25 mouse cellular contexts compared by ENCODE assay signal in the genomic region with DNA sequence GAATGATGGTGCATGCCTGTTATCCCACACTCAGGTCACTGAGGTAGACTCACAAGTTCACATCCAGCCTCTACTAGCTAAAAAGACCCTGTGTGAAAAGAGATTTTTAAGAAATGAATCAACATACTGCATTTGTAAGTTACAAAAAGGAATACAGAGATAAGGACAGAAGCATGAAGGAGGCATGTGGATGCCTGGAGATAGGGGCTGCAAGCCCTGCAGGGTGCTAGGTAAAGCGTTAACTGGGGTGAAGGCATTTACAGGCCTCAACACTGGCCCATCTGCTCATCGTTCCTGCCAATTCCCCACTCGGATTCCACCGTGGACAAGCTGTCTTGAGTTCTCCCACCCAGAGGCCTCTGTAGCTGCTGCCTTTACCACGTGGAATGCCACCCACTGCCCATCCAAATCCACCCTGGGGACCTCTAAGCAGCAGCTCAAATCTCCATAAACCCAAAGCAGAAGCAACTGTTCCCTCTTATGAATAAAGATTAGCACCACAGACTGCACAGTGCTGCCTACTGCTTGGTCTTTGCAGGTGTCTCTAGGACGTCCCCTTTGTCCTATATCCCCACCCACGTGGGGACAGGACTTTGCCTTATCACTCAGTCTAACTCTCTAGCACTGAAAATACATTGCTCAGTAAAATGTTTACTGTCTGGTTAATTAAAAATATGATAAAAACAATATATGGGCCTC. TPM values are rescaled to one million over a fixed set of nuclear protein-coding genes. Genes with fewer than 3 reads are reported as not detected.
DNase-seq lines count a peak whose midpoint lies in the region; ATAC-seq and TF ChIP-seq lines count a peak whose summit lies in the region.
"Had no signal": no experiment of that assay in that cellular context is flagged by ENCODE, and none has a peak within 500 bp of the region (broad histone marks: within the 10 kb centered on the region; RNA-seq: fewer than 3 reads in every experiment).

No protein-coding gene starts in this region.

- ATAC-seq in liver, embryonic 11.5 days (replicated peaks; ENCODE audit: low FRiP score) = peak; percentile 44; the same call in 1 of the 2 replicates
- no peak for ATAC-seq in liver, postnatal 0 days
- ATAC-seq in forebrain, embryonic 14.5 days = no peak
- ATAC-seq: forebrain, embryonic 15.5 days had no signal

- no peak for TF ChIP-seq EP300 in CH12.LX (IDR thresholded peaks at IDR 0.05; ENCODE audit: low read length)
- TF ChIP-seq EP300 in liver, postnatal 0 days (IDR thresholded peaks at IDR 0.05; ENCODE audit: low read depth) = peak; percentile 60

- H3K27ac ChIP-seq in CH12.LX (ENCODE audit: insufficient read depth, low read depth) = no peak overlapping the region
- peak overlapping the region; percentile 56 for H3K27ac ChIP-seq in liver, embryonic 11.5 days (ENCODE audit: low read depth, low read length)
- H3K27ac ChIP-seq in liver, postnatal 0 days (ENCODE audit: low read depth) = peak overlapping the region; percentile 72
- H3K27ac ChIP-seq in forebrain, embryonic 14.5 days (ENCODE audit: low read depth, low read length) = no peak overlapping the region
- H3K27ac ChIP-seq: forebrain, embryonic 15.5 days; hindbrain, embryonic 10.5 days; layer of hippocampus, adult 2 months; lung, embryonic 15.5 days; midbrain, embryonic 10.5 days; neural tube, embryonic 15.5 days had no signal

- no peak overlapping the region for H3K4me2 ChIP-seq in CH12.LX (ENCODE audit: insufficient read depth, low read depth, poor library complexity, severe bottlenecking)
- H3K4me2 ChIP-seq in liver, embryonic 11.5 days = no peak overlapping the region
- no peak overlapping the region for H3K4me2 ChIP-seq in liver, postnatal 0 days (ENCODE audit: low read depth, low read length)
- no peak overlapping the region for H3K4me2 ChIP-seq in forebrain, embryonic 14.5 days (ENCODE audit: low read length)
- H3K4me2 ChIP-seq: forebrain, embryonic 15.5 days; heart, embryonic 12.5 days; lung, embryonic 15.5 days; neural tube, embryonic 15.5 days had no signal

- H3K4me1 ChIP-seq in CH12.LX (ENCODE audit: control insufficient read depth in 1 of 2, insufficient read depth in 2 of 2) = peaks cover 14 to 56% of the 10 kb centered on the region in 2 experiments
- H3K4me1 ChIP-seq in liver, embryonic 11.5 days (replicated peaks; ENCODE audit: control insufficient read depth, insufficient read depth, low read length) = peaks cover 51% of the 10 kb centered on the region
- H3K4me1 ChIP-seq in liver, postnatal 0 days (ENCODE audit: insufficient read depth) = peaks cover 56% of the 10 kb centered on the region
- peaks cover 3% of the 10 kb centered on the region; the same call in 1 of the 2 replicates for H3K4me1 ChIP-seq in forebrain, embryonic 14.5 days (ENCODE audit: control insufficient read depth, insufficient read depth, low read length)
- H3K4me1 ChIP-seq: forebrain, embryonic 15.5 days; lung, embryonic 15.5 days had no signal

- no peak for TF ChIP-seq CTCF in CH12.LX (conservative IDR thresholded peaks at IDR 0.05 in 1 of 2, IDR thresholded peaks at IDR 0.05 in 1 of 2; ENCODE audit: low read depth in 2 of 2, low read length in 2 of 2)
- TF ChIP-seq CTCF in liver, postnatal 0 days (IDR thresholded peaks at IDR 0.05; ENCODE audit: low read depth) = no peak

- H3K36me3 ChIP-seq in CH12.LX (replicated peaks in 1 of 2; ENCODE audit: control insufficient read depth in 1 of 2, insufficient read depth in 1 of 2, low read length in 1 of 2) = no peaks in the 10 kb centered on the region
- no peaks in the 10 kb centered on the region for H3K36me3 ChIP-seq in liver, embryonic 11.5 days (ENCODE audit: control insufficient read depth, insufficient read depth, low read length)
- H3K36me3 ChIP-seq in liver, postnatal 0 days (replicated peaks; ENCODE audit: insufficient read depth, low read length) = no peaks in the 10 kb centered on the region
- H3K36me3 ChIP-seq in forebrain, embryonic 14.5 days (ENCODE audit: control insufficient read depth, insufficient read depth, low read length) = no peaks in the 10 kb centered on the region
- H3K36me3 ChIP-seq: forebrain, embryonic 15.5 days; heart, embryonic 12.5 days; hindbrain, embryonic 10.5 days; lung, embryonic 15.5 days; midbrain, embryonic 10.5 days; neural tube, embryonic 15.5 days had no signal

- no peak overlapping the region for H3K9ac ChIP-seq in CH12.LX (ENCODE audit: insufficient read depth, low read depth)
- peak overlapping the region; percentile 15; the same call in 1 of the 2 replicates for H3K9ac ChIP-seq in liver, embryonic 11.5 days (ENCODE audit: low read depth, low read length)
- H3K9ac ChIP-seq in liver, postnatal 0 days (replicated peaks) = peak overlapping the region; percentile 26; the same call in 1 of the 2 replicates
- no peak overlapping the region for H3K9ac ChIP-seq in forebrain, embryonic 14.5 days (ENCODE audit: low read length)
- H3K9ac ChIP-seq: forebrain, embryonic 15.5 days; heart, embryonic 12.5 days; lung, embryonic 15.5 days; neural tube, embryonic 15.5 days had no signal

- TF ChIP-seq POLR2A in CH12.LX (IDR thresholded peaks at IDR 0.05; ENCODE audit: low read depth, low read length) = no peak

- H3K79me2 ChIP-seq in CH12.LX (replicated peaks; ENCODE audit: control insufficient read depth, extremely low read depth, insufficient read depth, poor library complexity, severe bottlenecking) = no peaks in the 10 kb centered on the region

- dilution Hi-C loops in CH12.LX (cut with MboI; ENCODE audit: extremely low pct_ligation_motif_present, extremely low pct_unique_long_range_greater_than_20kb, low sequenced_read_pairs) = no loop called here

- in situ Hi-C loops in CH12.LX (cut with MboI; ENCODE audit: low pct_ligation_motif_present, low pct_unique_long_range_greater_than_20kb, low sequenced_read_pairs) = loop anchor here (25.0 kb wide), 1 partner anchor 194 kb away; a partner anchor contains a TSS

- H3K4me3 ChIP-seq in CH12.LX (replicated peaks in 1 of 3; ENCODE audit: low read depth in 2 of 3, low read length in 2 of 3, poor library complexity in 1 of 3) = no peak overlapping the region
- H3K4me3 ChIP-seq in liver, embryonic 11.5 days (ENCODE audit: low read depth, low read length) = no peak overlapping the region
- no peak overlapping the region for H3K4me3 ChIP-seq in liver, postnatal 0 days (ENCODE audit: low read depth, low read length)
- no peak overlapping the region for H3K4me3 ChIP-seq in forebrain, embryonic 14.5 days (ENCODE audit: low read depth, low read length)
- H3K4me3 ChIP-seq: forebrain, embryonic 15.5 days; heart, embryonic 12.5 days; hindbrain, embryonic 10.5 days; layer of hippocampus, adult 2 months; lung, embryonic 15.5 days; midbrain, embryonic 10.5 days; neural tube, embryonic 15.5 days had no signal

- H3K27me3 ChIP-seq in CH12.LX (replicated peaks) = peaks cover 6% of the 10 kb centered on the region
- H3K27me3 ChIP-seq in liver, embryonic 11.5 days (replicated peaks; ENCODE audit: control insufficient read depth, insufficient read depth, low read length) = no peaks in the 10 kb centered on the region
- H3K27me3 ChIP-seq in liver, postnatal 0 days (ENCODE audit: insufficient read depth, low read length) = no peaks in the 10 kb centered on the region
- H3K27me3 ChIP-seq in forebrain, embryonic 14.5 days (replicated peaks; ENCODE audit: control insufficient read depth, insufficient read depth, low read length) = no peaks in the 10 kb centered on the region
- H3K27me3 ChIP-seq: forebrain, embryonic 15.5 days; heart, embryonic 12.5 days; lung, embryonic 15.5 days; neural tube, embryonic 15.5 days had no signal

- peak; percentile 39 to 41 for DNase-seq in cerebellum, postnatal 10 days
- DNase-seq in cerebellum, postnatal 4 days (ENCODE audit: low spot score in 2 of 2) = no peak
- no peak for DNase-seq in CH12.LX (ENCODE audit: extremely low read depth)
- no peak for DNase-seq in liver, embryonic 11.5 days (ENCODE audit: low spot score)
- DNase-seq in liver, postnatal 0 days = no peak
- no peak for DNase-seq in forebrain, embryonic 14.5 days (ENCODE audit: low spot score)
- DNase-seq in right cerebral cortex, postnatal 36 days (ENCODE audit: low spot score in 2 of 2) = no peak
- no peak for DNase-seq in right cerebral cortex, adult 18-20 months
- DNase-seq: adrenal gland, postnatal 25 days; cerebellum, adult 11-12 months; cerebellum, postnatal 36 days; gastrocnemius, postnatal 25 days; heart, adult 18-20 months; heart, postnatal 10 days; kidney, adult 9 months; kidney, postnatal 25 days; lung, postnatal 4 days; spleen, adult 18-20 months had no signal

- WGBS in liver, embryonic 11.5 days = 27% methylated on average over 7 of the region's 7 CpGs
- 36% methylated on average over 7 of the region's 7 CpGs for WGBS in liver, postnatal 0 days (ENCODE audit: insufficient replicate concordance)
- 47% methylated on average over 7 of the region's 7 CpGs for WGBS in forebrain, embryonic 14.5 days

- no peaks in the 10 kb centered on the region for H3K9me3 ChIP-seq in CH12.LX (replicated peaks; ENCODE audit: low read length)
- no peaks in the 10 kb centered on the region for H3K9me3 ChIP-seq in liver, embryonic 11.5 days (ENCODE audit: control insufficient read depth, low read length)
- no peaks in the 10 kb centered on the region for H3K9me3 ChIP-seq in liver, postnatal 0 days (ENCODE audit: low read length)
- no peaks in the 10 kb centered on the region for H3K9me3 ChIP-seq in forebrain, embryonic 14.5 days (replicated peaks; ENCODE audit: control insufficient read depth, low read length)
- H3K9me3 ChIP-seq: forebrain, embryonic 15.5 days; heart, embryonic 12.5 days; hindbrain, embryonic 10.5 days; lung, embryonic 15.5 days; midbrain, embryonic 10.5 days; neural tube, embryonic 15.5 days had no signal

- TF ChIP-seq RAD21 in CH12.LX (IDR thresholded peaks at IDR 0.05; ENCODE audit: low read depth, low read length) = no peak

TF ChIP-seq in CH12.LX, 34 proteins besides CTCF, POLR2A, EP300 and RAD21:
- TF ChIP-seq TCF12 (IDR thresholded peaks at IDR 0.05; ENCODE audit: low read depth, low read length) = no peak
- no peak for TF ChIP-seq MYC (IDR thresholded peaks at IDR 0.05; ENCODE audit: low read depth, low read length)
- TF ChIP-seq NELFE (IDR thresholded peaks at IDR 0.05; ENCODE audit: low read depth, low read length) = no peak
- TF ChIP-seq MAX (IDR thresholded peaks at IDR 0.05; ENCODE audit: low read length) = 0 out of 2 replicates have a peak, but pooled peaks have one; percentile 28
- no peak for TF ChIP-seq POLR2AphosphoS2 (IDR thresholded peaks at IDR 0.05; ENCODE audit: low read depth, low read length)
- no peak for TF ChIP-seq ZC3H11A (IDR thresholded peaks at IDR 0.05; ENCODE audit: low read depth, low read length)
- TF ChIP-seq UBTF (IDR thresholded peaks at IDR 0.05; ENCODE audit: low read depth, low read length) = no peak

RNA-seq across cellular contexts. Expression of a gene that starts 5.2 kb away (rescaled TPM):
- total RNA-seq in CH12.LX (2012; rRNA removed) = 9.9 and 10.3 TPM in 2 replicates
- total RNA-seq in CH12.LX (2014; rRNA removed) = 5.5 and 6.0 TPM in 2 replicates
- 12.9 and 15.4 TPM in 2 replicates for polyA plus RNA-seq in CH12.LX (2012; ENCODE audit: insufficient read length, low read depth)
- 11.5 and 13.4 TPM in 2 replicates for polyA plus RNA-seq in liver, embryonic 11.5 days (2014; fragmentation: Nextera tagmentation; extraction: Ambion mirVana)
- 38.2 and 49.3 TPM in 2 replicates for polyA plus RNA-seq in liver, postnatal 0 days (2015; fragmentation: Nextera tagmentation; extraction: Ambion mirVana)
- polyA plus RNA-seq in forebrain, embryonic 14.5 days (2014; fragmentation: Nextera tagmentation; extraction: Ambion mirVana) = 22.3 and 23.5 TPM in 2 replicates

Comparison
In these comparisons a context has a peak if more than half of its experiments do, and no peak if none do; other contexts are left out.
1. DNase-seq: peak in cerebellum, postnatal 10 days (2 of 2); none in cerebellum, postnatal 4 days (0 of 2), CH12.LX (single experiment), liver, embryonic 11.5 days (single experiment), liver, postnatal 0 days (single experiment), forebrain, embryonic 14.5 days (single experiment), right cerebral cortex, postnatal 36 days (0 of 2) and right cerebral cortex, adult 18-20 months (single experiment).
2. H3K27ac ChIP-seq: peak in liver, embryonic 11.5 days (single experiment) and liver, postnatal 0 days (single experiment); none in CH12.LX (single experiment) and forebrain, embryonic 14.5 days (single experiment).
3. H3K9ac ChIP-seq: peak in liver, embryonic 11.5 days (single experiment) and liver, postnatal 0 days (single experiment); none in CH12.LX (single experiment) and forebrain, embryonic 14.5 days (single experiment).